ENCODE assay signal across 18 mouse cellular contexts in the genomic region with DNA sequence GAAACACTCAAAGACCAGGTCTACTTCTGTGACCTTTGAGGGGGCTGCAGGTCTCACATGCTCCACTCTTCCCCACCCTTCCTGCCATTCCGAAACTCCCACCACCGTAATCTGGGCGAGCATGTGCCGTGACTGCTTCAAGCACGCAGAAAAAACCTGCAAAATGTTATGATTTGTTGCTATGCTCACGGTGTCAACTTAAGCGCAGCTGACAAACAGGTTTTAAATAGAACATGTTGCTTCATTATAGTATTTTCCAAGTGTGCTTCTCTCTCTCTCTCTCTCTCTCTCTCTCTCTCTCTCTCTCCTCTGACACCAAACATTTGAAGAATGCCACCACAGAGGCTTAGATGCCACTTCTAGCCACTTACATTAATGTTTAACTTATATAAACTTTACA.
DNase-seq lines count a peak whose midpoint lies in the region; ATAC-seq and TF ChIP-seq lines count a peak whose summit lies in the region.
"Had no signal": no experiment of that assay in that cellular context is flagged by ENCODE, and none has a peak within 500 bp of the region (broad histone marks: within the 10 kb centered on the region; RNA-seq: fewer than 3 reads in every experiment).

No protein-coding gene starts in this region.

- WGBS in heart, embryonic 13.5 days = 37% methylated on average over 7 of the region's 7 CpGs
- 37% methylated on average over 7 of the region's 7 CpGs for WGBS in lung, postnatal 0 days
- WGBS in hindbrain, embryonic 11.5 days = 87% methylated on average over 7 of the region's 7 CpGs

- peak overlapping the region; percentile 79 for H3K27ac ChIP-seq in gastrocnemius, adult 2 months
- H3K27ac ChIP-seq in heart, embryonic 13.5 days (replicated peaks) = peak overlapping the region; percentile 86
- H3K27ac ChIP-seq in lung, postnatal 0 days (ENCODE audit: low read length) = no peak overlapping the region
- H3K27ac ChIP-seq in hindbrain, embryonic 11.5 days (ENCODE audit: low read depth, low read length) = no peak overlapping the region
- H3K27ac ChIP-seq: forebrain, embryonic 12.5 days; hindbrain, embryonic 13.5 days; kidney, embryonic 15.5 days; liver, embryonic 14.5 days; midbrain, embryonic 12.5 days; neural tube, embryonic 12.5 days had no signal

- H3K4me1 ChIP-seq in heart, embryonic 13.5 days = peaks cover 50% of the 10 kb centered on the region
- H3K4me1 ChIP-seq in lung, postnatal 0 days (ENCODE audit: insufficient read depth, low read depth, low read length) = no peaks in the 10 kb centered on the region
- H3K4me1 ChIP-seq in hindbrain, embryonic 11.5 days (replicated peaks; ENCODE audit: control insufficient read depth, insufficient read depth, low read length) = no peaks in the 10 kb centered on the region
- H3K4me1 ChIP-seq: neural tube, embryonic 12.5 days had no signal

- no peaks in the 10 kb centered on the region for H3K27me3 ChIP-seq in heart, embryonic 13.5 days (replicated peaks)
- H3K27me3 ChIP-seq in lung, postnatal 0 days (replicated peaks; ENCODE audit: insufficient read depth, low read length) = no peaks in the 10 kb centered on the region
- H3K27me3 ChIP-seq in hindbrain, embryonic 11.5 days (ENCODE audit: control insufficient read depth, insufficient read depth, low read length) = no peaks in the 10 kb centered on the region
- H3K27me3 ChIP-seq: hindbrain, embryonic 13.5 days; kidney, embryonic 15.5 days; neural tube, embryonic 12.5 days had no signal

- H3K4me2 ChIP-seq in heart, embryonic 13.5 days = peak overlapping the region; percentile 24
- H3K4me2 ChIP-seq in lung, postnatal 0 days (replicated peaks; ENCODE audit: low read depth, low read length) = no peak overlapping the region
- no peak overlapping the region for H3K4me2 ChIP-seq in hindbrain, embryonic 11.5 days (replicated peaks; ENCODE audit: low read depth, low read length)
- H3K4me2 ChIP-seq: forebrain, embryonic 12.5 days; hindbrain, embryonic 13.5 days; kidney, embryonic 15.5 days; midbrain, embryonic 12.5 days; neural tube, embryonic 12.5 days had no signal

- ATAC-seq in heart, embryonic 13.5 days (ENCODE audit: extremely low read depth, insufficient number of reproducible peaks, low FRiP score, low TSS enrichment) = no peak
- peak; percentile 84 for ATAC-seq in lung, postnatal 0 days
- no peak for ATAC-seq in hindbrain, embryonic 11.5 days (ENCODE audit: low FRiP score)

- peaks cover 5% of the 10 kb centered on the region; the same call in 1 of the 2 replicates for H3K9me3 ChIP-seq in heart, embryonic 13.5 days
- no peaks in the 10 kb centered on the region for H3K9me3 ChIP-seq in lung, postnatal 0 days (ENCODE audit: low read length)
- no peaks in the 10 kb centered on the region for H3K9me3 ChIP-seq in hindbrain, embryonic 11.5 days (ENCODE audit: control insufficient read depth, low read length)
- H3K9me3 ChIP-seq: forebrain, embryonic 12.5 days; hindbrain, embryonic 13.5 days; kidney, embryonic 15.5 days; midbrain, embryonic 12.5 days; neural tube, embryonic 12.5 days had no signal

- TF ChIP-seq EP300 in lung, postnatal 0 days (IDR thresholded peaks at IDR 0.05) = peak; percentile 63

- H3K9ac ChIP-seq in heart, embryonic 13.5 days = peak overlapping the region; percentile 52; the same call in 1 of the 2 replicates
- H3K9ac ChIP-seq in lung, postnatal 0 days (replicated peaks; ENCODE audit: low read depth) = no peak overlapping the region
- H3K9ac ChIP-seq in hindbrain, embryonic 11.5 days (ENCODE audit: low read depth, low read length) = no peak overlapping the region
- H3K9ac ChIP-seq: forebrain, embryonic 12.5 days; hindbrain, embryonic 13.5 days; kidney, embryonic 15.5 days; liver, embryonic 14.5 days; midbrain, embryonic 12.5 days; neural tube, embryonic 12.5 days had no signal

- peak overlapping the region; percentile 20; the same call in 1 of the 2 replicates for H3K4me3 ChIP-seq in gastrocnemius, adult 2 months
- H3K4me3 ChIP-seq in heart, embryonic 13.5 days = no peak overlapping the region
- no peak overlapping the region for H3K4me3 ChIP-seq in lung, postnatal 0 days (ENCODE audit: low read depth, low read length)
- no peak overlapping the region for H3K4me3 ChIP-seq in hindbrain, embryonic 11.5 days (ENCODE audit: low read depth, low read length)
- H3K4me3 ChIP-seq: forebrain, embryonic 12.5 days; hindbrain, embryonic 13.5 days; kidney, embryonic 15.5 days; midbrain, embryonic 12.5 days; neural tube, embryonic 12.5 days had no signal

- TF ChIP-seq CTCF in gastrocnemius, adult 2 months (IDR thresholded peaks at IDR 0.05) = no peak
- no peak for TF ChIP-seq CTCF in lung, postnatal 0 days (IDR thresholded peaks at IDR 0.05)

- no peaks in the 10 kb centered on the region for H3K36me3 ChIP-seq in heart, embryonic 13.5 days
- H3K36me3 ChIP-seq in lung, postnatal 0 days (ENCODE audit: insufficient read depth, low read length) = no peaks in the 10 kb centered on the region
- H3K36me3 ChIP-seq in hindbrain, embryonic 11.5 days (ENCODE audit: control insufficient read depth, insufficient read depth, low read length) = no peaks in the 10 kb centered on the region
- H3K36me3 ChIP-seq: forebrain, embryonic 12.5 days; G1E; hindbrain, embryonic 13.5 days; kidney, embryonic 15.5 days; midbrain, embryonic 12.5 days; neural tube, embryonic 12.5 days had no signal

- intact Hi-C loops in gastrocnemius, adult 2 months (cut with DNase I) = loop anchor here (1.0 kb wide), 1 partner anchor 37 kb away; no protein-coding TSS in a partner anchor
- intact Hi-C loops in left cerebral cortex, postnatal 4 days (cut with DNase I) = no loop called here

- DNase-seq in gastrocnemius, adult 2 months = no peak
- no peak for DNase-seq in gastrocnemius, adult 8-10 months (ENCODE audit: low spot score in 2 of 2)
- peak; percentile 12 to 49 for DNase-seq in heart, adult 18-20 months
- peak; percentile 75 for DNase-seq in lung, postnatal 0 days (ENCODE audit: low spot score)
- DNase-seq in left cerebral cortex, postnatal 4 days = no peak
- no peak for DNase-seq in hindbrain, embryonic 11.5 days (ENCODE audit: low spot score)
- DNase-seq in cerebellum, adult 11 months = no peak
- DNase-seq: adrenal gland, postnatal 25 days; cerebellum, adult 18-20 months; cerebellum, postnatal 36 days had no signal

Comparison
In these comparisons a context has a peak if more than half of its experiments do, and no peak if none do; other contexts are left out.
1. DNase-seq: peak in heart, adult 18-20 months (2 of 2) and lung, postnatal 0 days (single experiment); none in gastrocnemius, adult 2 months (single experiment), gastrocnemius, adult 8-10 months (0 of 2), left cerebral cortex, postnatal 4 days (single experiment), hindbrain, embryonic 11.5 days (single experiment) and cerebellum, adult 11 months (single experiment).
2. H3K27ac ChIP-seq: peak in gastrocnemius, adult 2 months (single experiment) and heart, embryonic 13.5 days (single experiment); none in lung, postnatal 0 days (single experiment) and hindbrain, embryonic 11.5 days (single experiment).